Mouse (Mus musculus): ENCODE measurements around the gene Ldhd. TPM values are rescaled to one million over a fixed set of nuclear protein-coding genes. Genes with fewer than 3 reads are reported as not detected.
"Not testable (repeated sequence)": the region's sequence is repeated elsewhere in the genome, so short reads cannot be mapped to it uniquely, and the experiment has no call there.

Gene Ldhd
- polyA plus RNA-seq, 1 experiment from 2014 or later = 0.41 TPM

- Histone ChIP-seq H3K4me1 (peaks cover 20% of the 10 kb centered on the region), H3K4me2 (replicated peaks) (peak overlapping the region; percentile 64), H3K9ac (peak overlapping the region; percentile 91), H3K4me3 (peak overlapping the region; percentile 79)
- not testable (repeated sequence) for H3K36me3 ChIP-seq; H3K9me3 ChIP-seq; H3K27ac ChIP-seq; H3K27me3 ChIP-seq; ATAC-seq (ENCODE audit: low FRiP score, low read depth)
- 65% methylated on average over 12 of the region's 12 CpGs for WGBS
Observed at GRCm38 (mm10) chr8:111644286-111645051, 14.3 kb upstream of the Ldhd start.

- WGBS = under 1% methylated on average over 72 of the region's 75 CpGs
Observed at GRCm38 (mm10) chr8:111643264-111644141, 13.3 kb upstream of the Ldhd start, which contains the start of gene Zfp1. Gene Zfp1 (plus strand): TSS chr8:111643401.

GRCm38 (mm10) chr8:111642939-111643263 lies 12.7 kb upstream of the Ldhd start:
- 4% methylated on average over 5 of the region's 5 CpGs for WGBS
- peak; percentile 26; the same call in 1 of the 2 replicates for ATAC-seq (ENCODE audit: low FRiP score, low read depth)

More at GRCm38 (mm10) chr8:111643264-111644141, 13.3 kb upstream of the Ldhd start, which contains the start of gene Zfp1:
- Histone ChIP-seq H3K9me3 (no peaks in the 10 kb centered on the region), H3K9ac (peak within 1 kb of the TSS; percentile 91), H3K36me3 (no peaks in the 10 kb centered on the region), H3K27ac (peak within 1 kb of the TSS; percentile 90), H3K4me3 (peak within 1 kb of the TSS; percentile 79), H3K4me2 (replicated peaks) (peak within 1 kb of the TSS; percentile 64), H3K27me3 (no peaks in the 10 kb centered on the region), H3K4me1 (peaks cover 14% of the 10 kb centered on the region)
- peak; percentile 99 for ATAC-seq (ENCODE audit: low FRiP score, low read depth)

GRCm38 (mm10) chr8:111642496-111642895 lies 12.3 kb upstream of the Ldhd start:
- H3K9ac ChIP-seq = peak overlapping the region; percentile 62
- H3K4me2 ChIP-seq (replicated peaks) = peak overlapping the region; percentile 64
- H3K9me3 ChIP-seq = no peaks in the 10 kb centered on the region
- no peak for ATAC-seq (ENCODE audit: low FRiP score, low read depth)
- no peaks in the 10 kb centered on the region for H3K27me3 ChIP-seq
- WGBS = 64% methylated on average over 5 of the region's 5 CpGs
- H3K36me3 ChIP-seq = no peaks in the 10 kb centered on the region
- peak overlapping the region; percentile 79 for H3K4me3 ChIP-seq
- H3K27ac ChIP-seq = peak overlapping the region; percentile 66
- peaks cover 9% of the 10 kb centered on the region for H3K4me1 ChIP-seq

More at GRCm38 (mm10) chr8:111642939-111643263, 12.7 kb upstream of the Ldhd start:
- H3K27ac ChIP-seq = peak overlapping the region; percentile 66
- H3K27me3 ChIP-seq = no peaks in the 10 kb centered on the region
- no peaks in the 10 kb centered on the region for H3K9me3 ChIP-seq
- no peaks in the 10 kb centered on the region for H3K36me3 ChIP-seq
- peak overlapping the region; percentile 62 for H3K9ac ChIP-seq
- peak overlapping the region; percentile 79 for H3K4me3 ChIP-seq
- H3K4me1 ChIP-seq = peaks cover 9% of the 10 kb centered on the region
- H3K4me2 ChIP-seq (replicated peaks) = peak overlapping the region; percentile 64

GRCm38 (mm10) chr8:111641064-111641463 lies 10.9 kb upstream of the Ldhd start:
- Histone ChIP-seq H3K27me3 (no peaks in the 10 kb centered on the region), H3K36me3 (no peaks in the 10 kb centered on the region), H3K4me1 (peaks cover 9% of the 10 kb centered on the region), H3K4me2 (replicated peaks) (no peak overlapping the region), H3K9ac (no peak overlapping the region), H3K27ac (no peak overlapping the region), H3K9me3 (no peaks in the 10 kb centered on the region), H3K4me3 (no peak overlapping the region)
- no peak for ATAC-seq (ENCODE audit: low FRiP score, low read depth)
- WGBS = 95% methylated on average over 2 of the region's 2 CpGs

- Histone ChIP-seq H3K4me1 (peaks cover 6% of the 10 kb centered on the region), H3K9me3 (0 out of 2 replicates have a peak, but pooled peaks cover 6% of the 10 kb centered on the region), H3K27ac (no peak overlapping the region), H3K9ac (no peak overlapping the region), H3K4me2 (replicated peaks) (no peak overlapping the region), H3K27me3 (no peaks in the 10 kb centered on the region), H3K36me3 (0 out of 2 replicates have a peak, but pooled peaks cover 3% of the 10 kb centered on the region), H3K4me3 (no peak overlapping the region)
- ATAC-seq (ENCODE audit: low FRiP score, low read depth) = no peak
Observed at GRCm38 (mm10) chr8:111638086-111638485, 7.9 kb upstream of the Ldhd start.

- Histone ChIP-seq H3K4me3 (no peak overlapping the region), H3K27me3 (no peaks in the 10 kb centered on the region), H3K9ac (no peak overlapping the region), H3K9me3 (0 out of 2 replicates have a peak, but pooled peaks cover 8% of the 10 kb centered on the region), H3K27ac (no peak overlapping the region), H3K4me1 (peaks cover 7% of the 10 kb centered on the region; the same call in 1 of the 2 replicates), H3K4me2 (replicated peaks) (no peak overlapping the region), H3K36me3 (peaks cover 12% of the 10 kb centered on the region)
- ATAC-seq (ENCODE audit: low FRiP score, low read depth) = no peak
- 95% methylated on average over 3 of the region's 3 CpGs for WGBS
Observed at GRCm38 (mm10) chr8:111632976-111633375, 2.8 kb upstream of the Ldhd start.

- H3K36me3 ChIP-seq = peaks cover 22% of the 10 kb centered on the region
- H3K4me1 ChIP-seq = peaks cover 10% of the 10 kb centered on the region; the same call in 1 of the 2 replicates
- 0 out of 2 replicates have a peak, but pooled peaks cover 8% of the 10 kb centered on the region for H3K9me3 ChIP-seq
- H3K9ac ChIP-seq = no peak overlapping the region
- 91% methylated on average over 8 of the region's 8 CpGs for WGBS
- no peak overlapping the region for H3K4me2 ChIP-seq (replicated peaks)
- no peak overlapping the region for H3K4me3 ChIP-seq
- no peak overlapping the region for H3K27ac ChIP-seq
- no peaks in the 10 kb centered on the region for H3K27me3 ChIP-seq
- no peak for ATAC-seq (ENCODE audit: low FRiP score, low read depth)
Observed at GRCm38 (mm10) chr8:111631589-111631988, 1.4 kb upstream of the Ldhd start.

- 81% methylated on average over 19 of the region's 19 CpGs for WGBS
- no peak overlapping the region for H3K27ac ChIP-seq
- no peak overlapping the region for H3K4me3 ChIP-seq
- peaks cover 32% of the 10 kb centered on the region for H3K36me3 ChIP-seq
- H3K4me2 ChIP-seq (replicated peaks) = no peak overlapping the region
- 0 out of 2 replicates have a peak, but pooled peaks cover 8% of the 10 kb centered on the region for H3K9me3 ChIP-seq
- ATAC-seq (ENCODE audit: low FRiP score, low read depth) = no peak
- no peaks in the 10 kb centered on the region for H3K27me3 ChIP-seq
- peaks cover 11% of the 10 kb centered on the region; the same call in 1 of the 2 replicates for H3K4me1 ChIP-seq
- no peak overlapping the region for H3K9ac ChIP-seq
Observed at GRCm38 (mm10) chr8:111628894-111629501, 1.2 kb downstream of the Ldhd start.

GRCm38 (mm10) chr8:111628401-111628800 lies 1.8 kb downstream of the Ldhd start:
- Histone ChIP-seq H3K4me2 (replicated peaks) (no peak overlapping the region), H3K27ac (no peak overlapping the region), H3K4me1 (peaks cover 11% of the 10 kb centered on the region; the same call in 1 of the 2 replicates), H3K36me3 (peaks cover 32% of the 10 kb centered on the region), H3K9ac (no peak overlapping the region), H3K4me3 (no peak overlapping the region), H3K27me3 (no peaks in the 10 kb centered on the region), H3K9me3 (0 out of 2 replicates have a peak, but pooled peaks cover 5% of the 10 kb centered on the region)
- ATAC-seq (ENCODE audit: low FRiP score, low read depth) = no peak
- WGBS = 94% methylated on average over 12 of the region's 12 CpGs

GRCm38 (mm10) chr8:111627923-111628322 lies 2.3 kb downstream of the Ldhd start:
- Histone ChIP-seq H3K4me1 (peaks cover 11% of the 10 kb centered on the region; the same call in 1 of the 2 replicates), H3K9me3 (0 out of 2 replicates have a peak, but pooled peaks cover under 1% of the 10 kb centered on the region), H3K36me3 (peaks cover 34% of the 10 kb centered on the region), H3K9ac (no peak overlapping the region), H3K27me3 (no peaks in the 10 kb centered on the region), H3K27ac (no peak overlapping the region), H3K4me2 (replicated peaks) (no peak overlapping the region), H3K4me3 (no peak overlapping the region)
- WGBS = 90% methylated on average over 9 of the region's 9 CpGs
- no peak for ATAC-seq (ENCODE audit: low FRiP score, low read depth)
